Mouse (Mus musculus): ENCODE measurements around the gene Abcc8.

GRCm38 (mm10) chr7:46113435-46113834 is 66.4 kb downstream of the Abcc8 start:
- no peak for TF ChIP-seq POLR2A (IDR thresholded peaks at IDR 0.05; ENCODE audit: insufficient read length, low read depth)
- no peak for TF ChIP-seq USF1 (IDR thresholded peaks at IDR 0.05; ENCODE audit: low read depth)
- TF ChIP-seq TCF12 (IDR thresholded peaks at IDR 0.05; ENCODE audit: insufficient read depth, poor library complexity, severe bottlenecking), result no peak
- no peak for TF ChIP-seq MAX (IDR thresholded peaks at IDR 0.05; ENCODE audit: low read depth)
- TF ChIP-seq REST (IDR thresholded peaks at IDR 0.05; ENCODE audit: insufficient read depth, insufficient read length), result no peak
- TF ChIP-seq E2F4 (IDR thresholded peaks at IDR 0.05; ENCODE audit: insufficient read depth), result no peak
- TF ChIP-seq CEBPB (IDR thresholded peaks at IDR 0.05; ENCODE audit: insufficient read depth, poor library complexity, severe bottlenecking), result no peak
- TF ChIP-seq POLR2AphosphoS2 (IDR thresholded peaks at IDR 0.05; ENCODE audit: insufficient read length, low read depth), result no peak
- no peak for TF ChIP-seq TCF3 (IDR thresholded peaks at IDR 0.05; ENCODE audit: insufficient read length, low read depth)
- no peak for TF ChIP-seq MYOG (IDR thresholded peaks at IDR 0.05; ENCODE audit: control insufficient read depth in 1 of 3, insufficient read depth in 1 of 3, insufficient read length in 2 of 3, low read depth in 2 of 3)
- TF ChIP-seq SRF (IDR thresholded peaks at IDR 0.05; ENCODE audit: control insufficient read depth, insufficient read length, low read depth), result no peak
